Mouse (Mus musculus) spleen, adult 2 months (tissue): ENCODE measurements around the gene Snap25.

Experiments
- CTCF ChIP-seq: fragments of 200-500 bp; IDR thresholded peaks from 2 replicates; pipeline ENCODE4 v1.5.1; 2011; ENCODE audit warnings: mild to moderate bottlenecking, inconsistent platforms; ENCODE audit not compliant: insufficient read depth, insufficient read length, insufficient replicate concordance; ENCODE audit errors: extremely low read depth
- POLR2A ChIP-seq: fragments of 200-500 bp; IDR thresholded peaks from 2 replicates; pipeline ENCODE4 v1.6.1; 2011; ENCODE audit warnings: low read depth, low read length, inconsistent platforms

- TF ChIP-seq CTCF (no peak), POLR2A (no peak)
These were observed 75.1 kb downstream of the Snap25 start for GRCm38 (mm10) chr2:136788379-136788778.
